Mouse (Mus musculus) bone marrow, adult 2 months (tissue): ENCODE data around the gene Gm2115. TPM values are rescaled to one million over a fixed set of nuclear protein-coding genes. Genes with fewer than 3 reads are reported as not detected.
A peak's percentile ranks its signal among the peaks of the same experiment; 100 is the strongest.

ENCODE experiments used
- H3K27ac ChIP-seq: fragments of 200-500 bp; 2 replicates; pipeline ENCODE4 v1.5.1; 2012; ENCODE audit warnings: low read depth, mild to moderate bottlenecking, control low read depth, inconsistent platforms, low read length; ENCODE audit not compliant: control insufficient read depth, poor library complexity, insufficient read depth
- H3K4me1 ChIP-seq: fragments of 200-500 bp; 2 replicates; pipeline ENCODE4 v1.6.1; 2011; ENCODE audit warnings: low read length; ENCODE audit not compliant: control insufficient read depth, insufficient read depth
- H3K4me3 ChIP-seq: fragments of 200-500 bp; replicated peaks from 2 replicates; pipeline ENCODE3; 2011; ENCODE audit warnings: mild to moderate bottlenecking, low read depth, low read length, control low read depth; ENCODE audit not compliant: control insufficient read depth
- CTCF ChIP-seq: fragments of 200-500 bp; IDR thresholded peaks from 2 replicates; pipeline ENCODE4 v1.5.1; 2011; ENCODE audit warnings: low read length, control low read depth; ENCODE audit not compliant: control insufficient read depth, insufficient read depth
- POLR2A ChIP-seq: fragments of 200-500 bp; IDR thresholded peaks from 2 replicates; pipeline ENCODE4 v1.6.1; 2011; ENCODE audit warnings: low read depth, mild to moderate bottlenecking, control low read depth, low read length, borderline replicate concordance; ENCODE audit not compliant: control insufficient read depth
- WGBS: fragments of 180-500 bp; shearing (Covaris S2); methylation state at CpG from one replicate; pipeline ENCODE4 v1.1.7; 2018; 5-methylcytosine and 5-hydroxymethylcytosine counted together
- polyA plus RNA-seq: library from polyadenylated mRNA; stranded (reverse); fragments of >200 nt; gene quantifications from 2 replicates; pipeline ENCODE4 v1.2.4, GENCODE M21; 2011; ENCODE audit warnings: low replicate concordance; ENCODE audit not compliant: missing spikeins, insufficient read depth, insufficient read length

The Gm2115 gene
- polyA plus RNA-seq, 1 experiment: 2.3 TPM

- WGBS: 7% methylated on average over 19 of the region's 19 CpGs
Observed at GRCm38 (mm10) chr7:84605033-84605687, 76.4 kb downstream of the Gm2115 start.

GRCm38 (mm10) chr7:84605704-84606292 is 77.0 kb downstream of the Gm2115 start:
- peaks cover 3% of the 10 kb centered on the region; the same call in 1 of the 2 replicates for H3K4me1 ChIP-seq
- TF ChIP-seq CTCF: no peak
- no peak for TF ChIP-seq POLR2A
- H3K27ac ChIP-seq: no peak overlapping the region; the same call in 1 of the 2 replicates
- peak overlapping the region; percentile 69 for H3K4me3 ChIP-seq
- WGBS: 2% methylated on average over 36 of the region's 36 CpGs

More at GRCm38 (mm10) chr7:84605033-84605687, 76.4 kb downstream of the Gm2115 start:
- H3K27ac ChIP-seq: no peak overlapping the region
- TF ChIP-seq CTCF (no peak), POLR2A (no peak)
- peak overlapping the region; percentile 69 for H3K4me3 ChIP-seq
- H3K4me1 ChIP-seq: peaks cover 3% of the 10 kb centered on the region; the same call in 1 of the 2 replicates

GRCm38 (mm10) chr7:84606293-84606749 is 77.6 kb downstream of the Gm2115 start, which contains the start of gene Fah:
Fah (minus strand) TSS chr7:84606722.
- H3K4me3 ChIP-seq: peak within 1 kb of the TSS; percentile 69
- H3K27ac ChIP-seq: no peak within 1 kb of the TSS; the same call in 1 of the 2 replicates
- TF ChIP-seq CTCF: no peak
- no peak for TF ChIP-seq POLR2A
- H3K4me1 ChIP-seq: peaks cover 3% of the 10 kb centered on the region; the same call in 1 of the 2 replicates
- WGBS: 28% methylated on average over 10 of the region's 10 CpGs

GRCm38 (mm10) chr7:84611609-84612008 is 82.9 kb downstream of the Gm2115 start:
- H3K4me1 ChIP-seq: no peaks in the 10 kb centered on the region
- no peak for TF ChIP-seq POLR2A
- no peak for TF ChIP-seq CTCF
- H3K4me3 ChIP-seq: no peak overlapping the region
- H3K27ac ChIP-seq: no peak overlapping the region
- WGBS: 7% methylated on average over 1 of the region's 1 CpGs

GRCm38 (mm10) chr7:84612445-84612844 is 83.7 kb downstream of the Gm2115 start:
- 21% methylated on average over 4 of the region's 4 CpGs for WGBS
- Histone ChIP-seq H3K27ac (no peak overlapping the region), H3K4me1 (no peaks in the 10 kb centered on the region), H3K4me3 (no peak overlapping the region)
- TF ChIP-seq CTCF (no peak), POLR2A (no peak)

GRCm38 (mm10) chr7:84618951-84619350 is 90.2 kb downstream of the Gm2115 start:
- Histone ChIP-seq H3K27ac (no peak overlapping the region), H3K4me1 (no peaks in the 10 kb centered on the region), H3K4me3 (no peak overlapping the region)
- TF ChIP-seq POLR2A: no peak
- no peak for TF ChIP-seq CTCF
- 77% methylated on average over 2 of the region's 2 CpGs for WGBS

GRCm38 (mm10) chr7:84620956-84621355 is 92.2 kb downstream of the Gm2115 start:
- WGBS: 91% methylated on average over 3 of the region's 3 CpGs
- H3K27ac ChIP-seq: no peak overlapping the region
- H3K4me1 ChIP-seq: no peaks in the 10 kb centered on the region
- no peak overlapping the region for H3K4me3 ChIP-seq
- no peak for TF ChIP-seq POLR2A
- no peak for TF ChIP-seq CTCF

- WGBS: 94% methylated on average over 4 of the region's 4 CpGs
- Histone ChIP-seq H3K27ac (no peak overlapping the region), H3K4me1 (no peaks in the 10 kb centered on the region), H3K4me3 (no peak overlapping the region)
- TF ChIP-seq POLR2A (no peak), CTCF (no peak)
Observed at GRCm38 (mm10) chr7:84623718-84624117, 95.0 kb downstream of the Gm2115 start.
